Mouse (Mus musculus): ENCODE measurements at regions not wholly inside any gene's neighbourhood (a gene's known extent, or its start where the extent isn't known, plus 50 kb on each side); places are given as distances from the start of the nearest gene placed in this dataset.

DNA sequence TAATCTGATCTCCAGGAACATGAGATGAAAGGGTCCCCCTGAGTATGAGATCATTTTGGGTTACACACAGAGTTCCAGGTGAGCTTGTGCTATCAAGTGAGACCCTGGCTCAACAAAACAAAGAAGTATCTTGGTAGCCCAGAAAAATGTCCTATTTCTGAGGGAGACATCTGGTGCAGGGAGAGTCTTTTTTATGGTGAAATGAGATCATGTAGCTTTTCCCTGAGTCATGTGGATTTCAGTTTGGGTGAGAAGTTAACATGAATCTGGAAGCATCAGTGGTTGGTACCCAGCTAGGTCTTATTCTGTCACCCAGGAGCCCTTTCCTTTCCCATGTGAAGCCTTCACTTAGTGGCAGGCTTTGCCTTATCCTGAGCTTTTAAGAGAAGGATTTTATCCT lies 113.8 kb downstream of the Edem1 start:
- no peak for ATAC-seq
- DNase-seq (ENCODE audit: low spot score) = no peak

DNA sequence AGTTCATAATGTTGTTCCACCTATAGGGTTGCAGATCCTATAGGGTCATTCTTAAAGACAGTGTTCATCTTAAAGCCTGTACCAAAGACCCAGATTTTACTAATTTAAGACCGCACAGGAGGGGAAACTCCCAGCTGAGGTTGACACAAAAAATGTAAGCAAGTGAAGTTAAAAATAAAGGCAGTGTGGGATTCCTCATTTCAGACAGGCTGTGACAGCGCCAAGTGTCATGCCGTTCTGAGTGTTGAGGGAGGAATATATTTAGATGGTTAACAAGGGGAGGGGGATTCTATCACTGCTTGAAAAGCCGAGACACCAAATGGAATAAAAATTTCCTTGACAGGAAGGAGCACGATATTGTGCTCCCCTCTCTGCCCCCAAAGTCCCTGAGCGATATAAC lies 123.9 kb downstream of the Edem1 start:
- Histone ChIP-seq H3K9me3 (ENCODE audit: low read length) (no peaks in the 10 kb centered on the region), H3K4me3 (ENCODE audit: low read length) (no peak overlapping the region), H3K9ac (replicated peaks; ENCODE audit: low read length) (no peak overlapping the region), H3K27ac (no peak overlapping the region), H3K36me3 (ENCODE audit: insufficient read depth, low read length) (no peaks in the 10 kb centered on the region), H3K4me1 (ENCODE audit: insufficient read depth, low read length) (no peaks in the 10 kb centered on the region), H3K4me2 (ENCODE audit: low read depth, low read length) (no peak overlapping the region), H3K27me3 (ENCODE audit: insufficient read depth, low read length) (no peaks in the 10 kb centered on the region)
- 80% methylated on average over 6 of the region's 6 CpGs for WGBS
- DNase-seq (ENCODE audit: low spot score) (no peak), ATAC-seq (no peak)
- no peak for TF ChIP-seq CTCF (IDR thresholded peaks at IDR 0.05; ENCODE audit: low read depth)

More for the DNA sequence above, 113.8 kb downstream of the Edem1 start:
- H3K27me3 ChIP-seq (ENCODE audit: insufficient read depth, low read length) = no peaks in the 10 kb centered on the region
- TF ChIP-seq CTCF (IDR thresholded peaks at IDR 0.05; ENCODE audit: low read depth) = no peak
- no peak overlapping the region for H3K4me3 ChIP-seq (ENCODE audit: low read length)
- no peaks in the 10 kb centered on the region for H3K36me3 ChIP-seq (ENCODE audit: insufficient read depth, low read length)
- no peaks in the 10 kb centered on the region for H3K4me1 ChIP-seq (ENCODE audit: insufficient read depth, low read length)
- peaks cover 2% of the 10 kb centered on the region; the same call in 1 of the 2 replicates for H3K9me3 ChIP-seq (ENCODE audit: low read length)
- H3K9ac ChIP-seq (replicated peaks; ENCODE audit: low read length) = no peak overlapping the region
- no peak overlapping the region for H3K4me2 ChIP-seq (ENCODE audit: low read depth, low read length)
- H3K27ac ChIP-seq = no peak overlapping the region

DNA sequence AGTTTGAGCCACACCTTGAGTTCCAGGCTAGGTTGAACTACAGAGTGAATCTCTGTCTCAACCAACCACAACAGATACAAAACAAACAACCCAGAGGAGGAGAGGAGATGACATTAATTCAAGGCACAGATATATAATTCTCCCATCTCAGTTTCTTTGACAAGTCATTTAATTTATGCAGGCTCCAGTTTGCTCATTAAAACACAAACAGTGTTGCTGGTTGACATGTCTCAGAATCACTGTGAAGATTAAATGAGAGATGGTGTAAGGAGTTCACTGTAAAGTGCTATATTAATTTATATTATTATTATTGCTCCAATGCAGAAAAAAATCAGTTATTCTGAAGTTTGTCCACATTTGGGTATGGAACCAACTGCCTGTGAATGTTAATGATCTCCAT lies 134.4 kb downstream of the Edem1 start:
- no peaks in the 10 kb centered on the region for H3K36me3 ChIP-seq (ENCODE audit: insufficient read depth, low read length)
- H3K4me3 ChIP-seq (ENCODE audit: low read length) = no peak overlapping the region
- H3K27ac ChIP-seq = no peak overlapping the region
- H3K4me2 ChIP-seq (ENCODE audit: low read depth, low read length) = no peak overlapping the region
- H3K27me3 ChIP-seq (ENCODE audit: insufficient read depth, low read length) = no peaks in the 10 kb centered on the region
- DNase-seq (ENCODE audit: low spot score) (no peak), ATAC-seq (no peak)
- no peaks in the 10 kb centered on the region for H3K9me3 ChIP-seq (ENCODE audit: low read length)
- no peak overlapping the region for H3K9ac ChIP-seq (replicated peaks; ENCODE audit: low read length)
- no peaks in the 10 kb centered on the region for H3K4me1 ChIP-seq (ENCODE audit: insufficient read depth, low read length)
- TF ChIP-seq CTCF (IDR thresholded peaks at IDR 0.05; ENCODE audit: low read depth) = no peak

DNA sequence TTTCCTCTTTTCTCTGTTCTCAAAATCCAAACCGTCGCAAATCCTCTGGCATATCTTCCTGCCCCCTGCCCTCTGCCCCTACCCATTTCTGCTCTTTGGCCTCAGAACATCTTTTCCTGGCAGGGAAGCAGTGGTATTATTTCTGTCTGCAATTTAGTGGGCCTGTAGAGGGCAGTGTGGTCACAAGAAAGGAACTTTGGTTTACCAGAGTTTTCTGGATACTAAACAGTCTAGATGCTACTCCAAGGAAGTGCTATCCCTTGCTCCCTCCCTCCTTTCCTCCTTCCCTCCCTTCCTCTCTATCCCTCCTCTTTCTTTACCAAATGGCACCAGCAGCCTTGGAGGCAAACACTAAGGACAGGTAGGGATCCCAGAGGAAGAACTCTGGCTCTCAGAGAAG lies 134.9 kb downstream of the Edem1 start:
- H3K4me1 ChIP-seq (ENCODE audit: insufficient read depth, low read length) = no peaks in the 10 kb centered on the region
- DNase-seq (ENCODE audit: low spot score) = peak; percentile 87
- H3K27ac ChIP-seq = no peak overlapping the region
- no peak overlapping the region for H3K4me2 ChIP-seq (ENCODE audit: low read depth, low read length)
- peak; percentile 74 for ATAC-seq
- peak; percentile 86 for TF ChIP-seq CTCF (IDR thresholded peaks at IDR 0.05; ENCODE audit: low read depth)
- H3K9me3 ChIP-seq (ENCODE audit: low read length) = no peaks in the 10 kb centered on the region
- 11% methylated on average over 2 of the region's 2 CpGs for WGBS
- H3K36me3 ChIP-seq (ENCODE audit: insufficient read depth, low read length) = no peaks in the 10 kb centered on the region
- no peak overlapping the region for H3K4me3 ChIP-seq (ENCODE audit: low read length)
- H3K9ac ChIP-seq (replicated peaks; ENCODE audit: low read length) = no peak overlapping the region
- no peaks in the 10 kb centered on the region for H3K27me3 ChIP-seq (ENCODE audit: insufficient read depth, low read length)

DNA sequence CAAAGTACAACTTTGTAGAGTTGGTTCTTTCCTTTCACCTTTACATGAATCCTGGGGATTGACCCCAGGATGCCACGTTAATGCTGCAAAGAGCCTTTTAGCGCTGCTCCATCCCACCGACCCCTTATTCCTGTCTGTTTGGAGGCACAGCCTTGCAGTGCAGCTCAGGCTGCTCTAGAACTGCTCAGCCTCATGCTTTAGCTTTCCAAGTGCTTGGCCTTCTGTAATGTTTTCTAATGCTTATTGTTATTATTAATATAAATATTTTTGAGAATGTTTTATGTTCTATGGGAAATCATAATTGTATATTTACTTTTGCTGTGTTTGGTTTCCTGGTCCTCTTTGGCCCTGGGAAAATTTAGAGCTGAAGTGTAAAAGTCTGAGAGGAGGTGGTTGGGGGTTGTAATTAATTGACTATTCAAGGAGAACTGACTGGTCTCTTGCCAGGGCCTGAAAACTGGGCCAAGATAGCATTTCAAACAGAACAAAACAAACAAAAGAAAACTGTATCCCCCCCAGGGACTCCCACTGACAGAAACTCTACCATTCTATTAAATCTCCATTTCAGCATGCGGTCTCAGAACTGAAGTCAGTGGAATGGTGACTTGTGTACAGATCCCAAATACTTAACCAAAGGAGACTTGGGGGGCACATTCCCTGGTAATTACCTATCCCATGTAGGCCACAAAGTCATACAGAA lies 141.2 kb downstream of the Edem1 start:
- Histone ChIP-seq H3K36me3 (ENCODE audit: insufficient read depth, low read length) (no peaks in the 10 kb centered on the region), H3K27ac (peak overlapping the region; percentile 32; the same call in 1 of the 2 replicates), H3K27me3 (ENCODE audit: insufficient read depth, low read length) (no peaks in the 10 kb centered on the region), H3K4me2 (ENCODE audit: low read depth, low read length) (no peak overlapping the region), H3K4me3 (ENCODE audit: low read length) (no peak overlapping the region), H3K9ac (replicated peaks; ENCODE audit: low read length) (no peak overlapping the region), H3K4me1 (ENCODE audit: insufficient read depth, low read length) (no peaks in the 10 kb centered on the region), H3K9me3 (ENCODE audit: low read length) (no peaks in the 10 kb centered on the region)
- peak; percentile 68 for DNase-seq (ENCODE audit: low spot score)
- WGBS = 36% methylated on average over 4 of the region's 4 CpGs
- no peak for ATAC-seq
- TF ChIP-seq CTCF (IDR thresholded peaks at IDR 0.05; ENCODE audit: low read depth) = no peak

DNA sequence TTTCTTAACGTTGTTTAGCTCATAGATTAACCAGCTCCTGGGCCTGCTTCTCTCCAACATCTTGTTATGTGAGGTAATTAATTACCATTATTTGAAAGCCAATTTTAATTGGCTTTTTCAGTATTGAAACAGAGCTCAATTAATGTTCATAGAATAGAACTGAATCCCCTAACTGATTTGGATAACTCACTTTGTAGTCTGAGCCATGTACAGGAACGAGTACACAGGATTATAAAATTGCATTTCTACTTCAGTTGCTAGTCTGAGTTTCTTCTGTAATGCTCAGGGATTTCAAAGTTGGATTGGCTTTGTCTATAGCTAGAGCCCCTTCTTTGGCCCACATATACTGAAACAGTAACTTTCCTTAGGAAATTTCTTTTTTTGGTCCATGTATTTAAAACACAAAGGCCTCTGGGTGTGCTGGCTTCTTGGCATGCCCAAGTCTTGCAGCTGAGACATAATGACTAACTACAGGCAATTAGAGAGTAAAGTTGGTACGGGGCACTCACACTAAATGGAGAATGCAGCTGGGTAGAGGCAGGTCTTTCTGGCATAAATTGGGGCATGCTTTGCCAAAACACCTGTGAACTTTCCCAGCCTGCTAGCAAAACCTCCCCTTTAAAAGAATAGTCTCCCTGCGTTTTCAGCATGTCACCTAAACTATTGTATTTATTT lies 143.1 kb downstream of the Edem1 start:
- no peaks in the 10 kb centered on the region for H3K36me3 ChIP-seq (ENCODE audit: insufficient read depth, low read length)
- no peak for TF ChIP-seq CTCF (IDR thresholded peaks at IDR 0.05; ENCODE audit: low read depth)
- no peak overlapping the region for H3K9ac ChIP-seq (replicated peaks; ENCODE audit: low read length)
- no peak overlapping the region for H3K4me3 ChIP-seq (ENCODE audit: low read length)
- no peak overlapping the region for H3K4me2 ChIP-seq (ENCODE audit: low read depth, low read length)
- H3K27ac ChIP-seq = 0 out of 2 replicates have a peak overlapping the region, but pooled peaks have one; percentile 3
- H3K27me3 ChIP-seq (ENCODE audit: insufficient read depth, low read length) = no peaks in the 10 kb centered on the region
- ATAC-seq (no peak), DNase-seq (ENCODE audit: low spot score) (no peak)
- WGBS = 46% methylated on average over 4 of the region's 4 CpGs
- no peaks in the 10 kb centered on the region for H3K9me3 ChIP-seq (ENCODE audit: low read length)
- no peaks in the 10 kb centered on the region for H3K4me1 ChIP-seq (ENCODE audit: insufficient read depth, low read length)

DNA sequence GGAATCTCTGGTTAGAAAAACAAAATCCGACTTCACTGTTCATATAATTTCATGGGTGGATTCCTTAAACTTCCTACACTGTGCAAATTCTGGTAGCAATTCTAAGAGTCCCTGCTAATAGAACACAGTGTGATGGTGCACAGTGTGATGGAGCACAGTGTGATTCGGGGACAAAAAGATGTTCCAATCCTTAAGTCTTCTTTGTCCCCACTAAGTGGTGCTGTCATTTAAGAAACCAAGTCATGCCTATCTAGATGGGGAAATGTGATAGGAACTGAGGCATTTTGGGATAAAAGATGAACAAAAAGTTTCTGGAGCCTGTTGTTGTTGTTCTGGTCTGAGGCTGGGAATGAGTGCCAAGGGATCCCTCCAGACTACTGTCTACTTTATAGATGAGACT lies 145.3 kb downstream of the Edem1 start:
- no peak overlapping the region for H3K27ac ChIP-seq
- no peaks in the 10 kb centered on the region for H3K4me1 ChIP-seq (ENCODE audit: insufficient read depth, low read length)
- H3K9me3 ChIP-seq (ENCODE audit: low read length) = no peaks in the 10 kb centered on the region
- H3K36me3 ChIP-seq (ENCODE audit: insufficient read depth, low read length) = no peaks in the 10 kb centered on the region
- no peak overlapping the region for H3K9ac ChIP-seq (replicated peaks; ENCODE audit: low read length)
- no peak for DNase-seq (ENCODE audit: low spot score)
- ATAC-seq = no peak
- H3K27me3 ChIP-seq (ENCODE audit: insufficient read depth, low read length) = no peaks in the 10 kb centered on the region
- no peak overlapping the region for H3K4me3 ChIP-seq (ENCODE audit: low read length)
- H3K4me2 ChIP-seq (ENCODE audit: low read depth, low read length) = no peak overlapping the region
- 75% methylated on average over 2 of the region's 2 CpGs for WGBS
- 0 out of 2 replicates have a peak, but pooled peaks have one; percentile 16 for TF ChIP-seq CTCF (IDR thresholded peaks at IDR 0.05; ENCODE audit: low read depth)
